Mouse (Mus musculus): ENCODE results near the gene Macrod2.

DNA sequence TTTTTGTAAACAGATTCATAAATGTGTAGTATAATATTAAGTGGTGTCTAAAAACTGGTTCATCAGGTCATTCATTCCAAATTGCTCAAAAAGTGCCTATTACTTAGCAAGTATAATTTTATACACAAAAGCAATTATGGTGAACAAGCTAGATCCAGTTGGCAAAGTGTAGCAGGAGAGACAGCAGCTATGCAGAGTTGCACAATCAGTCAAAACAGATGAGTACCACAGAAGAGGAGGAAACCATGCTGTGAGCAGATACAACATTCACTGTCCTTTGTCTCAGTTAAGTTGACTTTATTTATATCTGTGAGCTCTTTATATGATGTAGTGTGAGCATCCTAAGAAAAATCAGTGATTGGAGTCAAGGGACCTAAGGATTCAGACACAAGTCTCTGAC lies 2012.2 kb downstream of the Macrod2 start:
- TF ChIP-seq POLR2A (IDR thresholded peaks at IDR 0.05; ENCODE audit: borderline replicate concordance, insufficient read depth, low read length) = no peak
- no peak for TF ChIP-seq CTCF (IDR thresholded peaks at IDR 0.05; ENCODE audit: borderline replicate concordance, insufficient read depth, low read depth, low read length)

All from cerebellum, adult 2 months (tissue).